Mouse (Mus musculus) megakaryocyte-erythroid progenitor cell, adult 5-6 weeks (primary cell): ENCODE data around the gene Xylb. TPM values are rescaled to one million over a fixed set of nuclear protein-coding genes. Genes with fewer than 3 reads are reported as not detected.
"Not testable (repeated sequence)": the region's sequence is repeated elsewhere in the genome, so short reads cannot be mapped to it uniquely, and the experiment has no call there.

Experiments used
- ATAC-seq: replicated peaks from 2 replicates; pipeline ENCODE4 v1.8.0; 2016; ENCODE audit warnings: mild to moderate bottlenecking, inconsistent platforms; ENCODE audit not compliant: severe bottlenecking, poor library complexity, low FRiP score, low TSS enrichment
- total RNA-seq, 2 experiments: library from RNA; stranded (forward) in 1 of 2; stranded (reverse) in 1 of 2; fragments of 200-1000, 215-1000 nt in 1 of 2; fragments of >200 nt in 1 of 2; fragmentation: Nextera tagmentation in 1 of 2; gene quantifications; 2 replicates each; pipeline ENCODE4 v1.2.3; 2014 to 2017

The Xylb gene
- total RNA-seq, 2 experiments from 2014 or later: 4.3 to 5.4 TPM

DNA sequence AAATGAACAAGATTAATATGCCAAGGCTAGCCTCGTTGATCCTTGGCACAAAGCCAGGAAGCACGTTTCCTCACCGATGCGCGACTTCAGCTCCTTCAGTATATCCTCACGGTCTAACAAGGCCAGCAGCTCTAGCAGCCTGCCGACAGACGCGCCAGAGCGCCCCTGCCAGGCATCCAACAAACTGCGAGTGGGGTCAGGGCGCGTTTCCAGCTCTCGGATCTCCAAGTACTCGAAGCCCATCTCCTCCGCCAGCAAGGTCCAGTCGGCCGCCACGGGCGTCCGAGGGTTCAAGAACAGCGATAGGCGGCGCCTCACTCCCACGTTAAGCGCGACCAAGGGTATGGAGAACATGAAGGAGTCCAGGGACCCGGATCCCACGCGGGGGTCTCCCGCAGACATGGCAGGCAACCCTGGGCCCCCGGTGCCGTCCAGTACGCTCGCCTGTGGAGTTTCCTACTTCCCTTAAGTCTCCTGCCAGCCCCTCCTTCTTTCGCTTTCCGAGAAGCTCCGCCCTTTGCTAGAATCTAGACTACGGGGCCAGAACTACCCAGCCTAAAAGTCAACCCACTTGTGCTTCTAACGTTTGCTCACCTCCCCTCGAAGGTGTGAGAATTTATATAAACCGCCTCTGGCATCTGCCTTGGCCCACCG is 17.5 kb upstream of the Xylb start, which contains the start of gene Acaa1a:
Gene Acaa1a, plus strand, starts transcription at position 119 of the 654 bp plus-strand sequence.
- ATAC-seq: peak; percentile 61

DNA sequence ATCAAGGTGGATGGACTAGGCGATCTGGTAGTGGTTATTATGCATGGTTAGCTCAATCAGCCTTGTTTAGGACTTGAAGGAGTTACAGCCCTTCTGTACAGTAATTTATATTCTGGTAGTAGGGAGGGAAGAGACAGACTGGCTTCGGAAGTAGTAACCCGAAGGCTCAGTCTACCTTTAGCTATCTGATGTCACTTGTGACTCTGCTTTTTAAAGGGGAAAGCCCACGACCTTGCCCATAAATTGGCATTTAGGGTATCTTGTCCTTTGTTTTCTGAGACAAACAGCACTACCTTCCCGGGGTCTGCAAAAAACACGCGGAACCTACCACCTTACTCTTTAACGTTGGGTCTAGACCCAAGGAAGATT is 17.0 kb upstream of the Xylb start:
- 0 out of 2 replicates have a peak, but pooled peaks have one; percentile 0 for ATAC-seq

DNA sequence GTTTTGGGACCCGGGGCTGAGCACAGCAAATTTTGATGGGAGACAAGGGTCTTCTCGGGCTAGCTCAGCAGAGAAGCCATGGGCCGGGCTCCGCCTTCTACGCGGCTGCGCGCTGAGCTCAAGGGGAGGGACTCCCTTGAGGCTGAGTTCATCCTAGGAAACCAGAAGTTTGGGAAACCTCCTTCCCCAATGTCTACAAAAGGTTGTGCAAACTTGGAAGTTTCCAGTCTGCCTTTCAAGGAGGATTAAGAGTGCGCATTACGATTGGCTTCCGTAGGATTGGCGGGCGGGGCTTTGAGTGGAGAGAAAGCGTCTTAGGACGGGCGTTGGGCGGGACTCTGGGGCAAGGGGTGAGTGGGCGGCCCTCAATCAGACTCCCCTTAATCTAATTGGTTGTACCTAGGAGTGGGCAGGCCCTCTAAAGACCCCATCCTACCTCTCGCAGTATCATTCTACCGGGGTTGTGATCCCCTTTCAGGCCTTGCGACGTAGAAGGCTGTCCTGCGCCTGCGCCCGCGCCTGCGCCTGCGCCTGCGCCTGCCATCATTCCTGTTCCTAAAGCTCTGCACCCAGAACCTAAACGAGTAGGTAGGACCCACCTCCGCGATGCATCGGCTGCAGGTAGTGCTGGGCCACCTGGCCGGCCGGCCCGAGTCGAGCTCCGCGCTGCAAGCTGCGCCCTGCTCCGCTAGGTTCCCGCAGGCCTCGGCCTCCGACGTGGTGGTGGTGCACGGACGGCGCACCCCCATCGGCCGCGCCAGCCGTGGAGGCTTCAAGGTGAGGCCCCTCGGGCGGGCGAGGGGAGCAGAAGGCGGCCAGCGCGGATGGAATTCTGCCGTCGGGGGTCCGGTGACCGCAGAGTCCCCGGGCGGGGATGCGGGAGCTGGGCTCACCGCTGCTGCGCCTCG is 16.0 kb upstream of the Xylb start, which contains the start of gene Myd88:
Gene Myd88, minus strand, starts transcription at position 503 of the 908 bp plus-strand sequence.
- peak; percentile 93 for ATAC-seq

DNA sequence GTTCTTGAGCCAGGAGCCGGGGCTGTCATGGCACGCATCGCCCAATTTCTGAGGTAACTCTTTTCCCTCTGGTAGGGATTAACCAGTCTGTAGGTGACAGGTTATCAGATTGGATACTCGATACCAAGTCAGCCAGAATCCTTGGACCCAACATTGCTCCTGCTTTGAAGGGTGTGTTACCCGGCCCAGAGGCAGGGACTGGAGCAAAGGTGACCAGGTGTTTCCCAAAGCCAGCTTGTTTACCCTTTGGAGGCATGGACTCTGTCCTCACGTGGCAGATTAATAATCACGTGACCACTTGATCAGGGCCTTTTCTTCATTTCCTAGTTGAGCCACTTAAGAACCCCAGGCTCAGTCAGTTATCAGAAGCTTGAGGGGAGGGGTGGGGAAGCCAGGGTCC is 14.5 kb upstream of the Xylb start:
- no peak for ATAC-seq

DNA sequence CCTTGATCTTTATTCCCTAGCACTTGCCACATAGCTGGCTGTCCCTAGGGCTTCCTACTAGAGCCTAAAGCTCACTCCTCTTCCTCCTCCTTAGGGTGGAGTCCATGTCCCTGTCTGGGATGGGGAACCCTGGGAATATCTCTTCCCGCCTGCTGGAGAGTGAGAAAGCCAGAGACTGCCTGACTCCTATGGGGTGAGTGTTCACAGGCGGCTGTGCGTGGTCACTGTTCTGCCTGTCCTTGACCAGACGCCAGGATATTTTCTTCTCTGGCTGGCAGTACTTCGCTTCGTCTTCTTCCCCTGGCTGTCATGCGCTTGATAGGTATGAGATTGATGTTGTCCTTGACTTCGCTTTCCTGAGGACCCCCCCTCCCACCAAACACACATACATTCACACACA is 10.8 kb upstream of the Xylb start:
- no peak for ATAC-seq

DNA sequence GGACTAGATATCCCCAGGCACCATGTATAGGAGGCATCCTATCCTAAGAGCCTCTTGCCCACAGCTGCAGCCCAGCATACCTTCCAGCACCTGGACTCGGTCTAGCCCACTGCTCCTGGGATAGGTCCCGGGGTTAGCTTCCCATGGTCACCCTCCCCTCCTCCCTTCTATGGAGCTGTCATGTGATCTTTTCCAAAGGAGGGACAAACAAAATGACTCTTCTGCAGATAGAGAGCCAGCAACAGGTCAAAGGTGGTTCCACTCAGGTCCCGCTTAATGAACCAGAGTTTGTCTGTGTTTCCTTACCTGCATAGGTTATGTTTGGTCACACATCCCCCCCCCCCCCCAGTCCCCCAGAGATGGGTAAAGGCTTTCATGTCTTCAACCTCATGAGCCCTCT is 6.7 kb upstream of the Xylb start:
- ATAC-seq: no peak

DNA sequence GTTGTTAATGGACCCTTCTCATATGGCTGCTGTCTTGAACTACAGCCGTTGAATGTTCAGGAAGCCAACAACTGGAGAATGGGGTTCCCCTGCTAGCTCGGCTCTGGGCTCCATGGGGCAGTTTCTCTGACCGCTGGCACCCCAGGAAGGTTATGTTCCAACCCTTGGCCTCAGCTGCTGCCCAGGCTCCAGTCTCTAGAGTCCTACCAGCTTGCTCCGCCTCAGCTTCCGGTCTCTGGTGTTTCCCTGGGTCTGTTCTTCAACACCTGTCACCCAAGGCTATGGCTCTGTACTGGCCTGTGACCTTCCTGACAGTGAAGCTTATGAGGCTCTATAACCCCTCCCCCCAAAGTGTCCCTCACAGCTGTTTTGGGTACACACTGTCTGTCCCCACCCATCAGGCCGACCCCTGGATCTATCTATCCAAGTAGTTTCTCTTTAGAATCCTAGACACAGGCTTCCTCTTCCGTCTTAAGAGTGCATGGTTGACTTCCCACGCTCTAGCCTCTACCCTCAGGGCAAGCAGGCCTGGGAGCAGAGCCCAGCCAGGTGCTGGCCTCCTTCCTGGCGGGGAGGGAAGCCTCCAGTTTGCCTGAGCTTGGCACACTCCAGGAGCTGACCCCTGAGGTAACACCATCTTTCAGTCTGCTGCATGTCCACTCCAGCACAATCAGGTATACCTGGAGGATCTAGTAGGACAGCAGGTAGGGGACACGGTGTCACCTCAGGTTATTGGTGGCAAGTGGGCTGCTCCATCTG is 6.1 kb upstream of the Xylb start:
- no peak for ATAC-seq

DNA sequence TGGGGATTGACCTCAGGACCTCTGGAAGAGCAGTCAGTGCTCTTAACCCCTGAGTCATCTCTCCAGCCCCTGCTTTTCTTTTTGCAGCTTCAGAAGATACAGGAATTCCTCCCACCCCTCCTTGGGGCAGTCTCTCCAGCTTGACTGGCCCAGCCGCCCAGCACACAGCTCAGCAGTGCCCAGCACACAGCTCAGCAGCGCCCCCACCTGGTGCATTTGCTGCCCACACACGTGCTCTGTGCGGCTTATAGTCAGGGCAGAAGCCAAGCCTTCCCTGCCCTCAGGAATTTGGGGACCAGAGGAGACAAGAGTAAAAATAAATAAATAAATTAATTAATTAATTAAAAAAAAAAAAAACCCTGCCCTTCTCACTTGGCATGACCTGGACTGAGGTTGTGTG is 5.1 kb upstream of the Xylb start:
- peak; percentile 87 for ATAC-seq

DNA sequence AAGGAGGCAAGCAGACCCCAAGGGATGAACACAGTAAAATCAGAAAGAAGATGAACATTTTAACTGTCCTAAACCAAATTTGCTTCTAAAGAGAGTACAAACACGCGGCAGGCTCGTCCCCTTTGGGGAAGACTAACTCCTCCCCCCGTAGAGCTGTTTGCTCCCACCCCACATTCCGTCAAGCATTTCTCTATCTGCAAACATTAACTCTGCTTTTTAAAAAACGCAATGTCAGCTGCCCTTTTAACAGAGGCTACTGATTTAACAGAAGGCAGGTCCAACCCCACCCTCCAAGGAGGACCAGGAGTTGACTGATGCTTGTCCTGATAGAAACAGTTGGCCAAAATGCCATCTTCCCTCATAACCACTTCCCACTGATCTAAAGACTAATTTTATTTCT is 3.3 kb upstream of the Xylb start:
- ATAC-seq: no peak

DNA sequence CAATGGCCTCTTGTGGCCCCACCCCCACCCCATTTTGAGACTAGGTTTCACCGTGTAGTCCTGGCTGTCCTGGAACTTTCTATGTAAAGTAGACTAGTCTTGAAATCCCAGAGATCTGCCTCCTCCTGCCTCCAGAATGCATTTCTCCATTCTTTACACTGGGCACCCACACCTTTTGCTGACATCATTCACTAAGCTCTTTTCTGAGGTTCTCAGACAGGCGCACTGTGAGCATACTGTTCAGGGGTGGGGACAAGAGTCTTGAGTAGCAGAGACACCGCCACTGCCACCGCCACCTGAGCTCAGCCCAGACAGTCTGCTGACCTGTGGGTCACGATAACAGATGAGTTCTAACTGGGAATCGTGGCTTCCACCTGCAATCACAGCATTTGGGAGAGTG is 1.2 kb upstream of the Xylb start:
- no peak for ATAC-seq

DNA sequence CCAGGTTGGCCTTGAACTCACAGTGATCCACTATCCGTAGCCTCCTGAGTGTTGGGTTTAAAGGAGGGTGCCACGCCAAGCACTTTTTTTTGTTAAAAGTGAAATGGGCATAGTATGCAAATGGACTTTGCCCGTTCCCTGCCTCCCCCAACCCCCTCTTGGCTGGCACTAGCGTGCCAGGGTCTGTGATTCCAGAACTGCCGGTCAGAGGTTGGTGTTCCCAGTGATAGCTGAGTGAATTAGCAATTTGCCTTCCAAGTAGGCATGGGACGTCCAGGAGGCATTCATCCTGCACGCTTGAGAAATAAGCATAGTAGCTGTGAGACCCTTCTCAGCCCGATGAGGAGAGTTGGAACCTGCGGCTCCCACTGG is 863 bp downstream of the Xylb start:
- no peak for ATAC-seq

DNA sequence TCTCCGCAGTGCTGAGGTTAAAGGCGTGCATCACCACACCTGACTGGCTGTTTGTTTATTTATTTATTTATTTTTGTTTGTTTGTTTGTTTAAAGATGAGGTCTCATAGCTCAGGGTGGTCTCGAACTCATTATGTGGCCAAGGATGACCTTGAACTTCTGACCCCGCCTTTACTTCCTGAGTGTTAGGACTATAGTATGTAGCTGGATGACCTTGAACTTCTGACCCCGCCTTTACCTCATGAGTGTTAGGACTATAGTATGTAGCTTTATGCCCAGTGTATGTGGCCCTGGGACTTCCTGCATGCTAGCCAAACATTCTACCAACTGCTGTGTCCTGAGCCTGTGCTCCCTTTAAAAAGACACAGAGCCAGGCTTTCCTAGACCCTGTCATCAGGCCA is 4.2 kb downstream of the Xylb start:
- ATAC-seq: no peak

DNA sequence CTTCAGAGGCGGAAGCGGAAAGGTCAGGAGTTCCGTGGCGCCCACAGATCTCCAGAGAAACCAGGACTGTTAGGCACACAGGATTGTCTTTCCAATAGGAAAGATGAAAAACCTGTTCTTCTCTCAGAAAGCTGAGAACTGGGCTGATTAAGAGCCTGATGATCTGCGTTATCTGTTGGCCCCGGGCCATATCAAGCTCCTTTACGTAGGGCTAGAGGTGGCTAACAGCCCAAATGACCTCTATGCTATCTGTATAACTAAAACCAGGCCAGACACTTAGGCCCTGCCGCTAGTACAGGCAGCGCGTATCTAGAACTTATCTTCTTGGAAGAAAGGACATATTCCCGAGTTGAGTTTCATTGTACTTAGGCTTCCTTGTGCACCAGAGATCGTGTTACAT is 6.0 kb downstream of the Xylb start:
- ATAC-seq: no peak

DNA sequence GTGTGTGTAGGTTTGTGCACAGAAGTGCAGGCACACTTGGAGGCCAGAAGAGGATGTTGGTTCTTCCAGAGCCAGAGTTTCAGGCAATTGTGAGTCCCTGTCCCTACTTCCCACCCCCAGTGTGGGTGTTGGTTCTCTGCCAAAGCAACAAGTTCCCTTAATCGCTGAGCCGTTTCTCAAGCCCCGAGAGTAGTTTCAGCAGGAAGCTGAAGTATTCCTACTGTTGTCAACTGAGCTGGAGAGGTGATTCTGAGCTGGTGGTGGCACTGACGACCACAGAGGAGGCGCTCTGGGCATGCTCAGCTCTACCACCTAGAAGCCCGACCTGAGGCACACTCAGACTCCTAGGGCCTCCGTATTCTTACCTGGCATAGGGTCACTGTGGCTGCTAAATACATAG is 8.1 kb downstream of the Xylb start, which contains the start of gene Slc22a14:
Gene Slc22a14, minus strand, starts transcription at position 270 of the 400 bp plus-strand sequence.
- ATAC-seq: no peak

DNA sequence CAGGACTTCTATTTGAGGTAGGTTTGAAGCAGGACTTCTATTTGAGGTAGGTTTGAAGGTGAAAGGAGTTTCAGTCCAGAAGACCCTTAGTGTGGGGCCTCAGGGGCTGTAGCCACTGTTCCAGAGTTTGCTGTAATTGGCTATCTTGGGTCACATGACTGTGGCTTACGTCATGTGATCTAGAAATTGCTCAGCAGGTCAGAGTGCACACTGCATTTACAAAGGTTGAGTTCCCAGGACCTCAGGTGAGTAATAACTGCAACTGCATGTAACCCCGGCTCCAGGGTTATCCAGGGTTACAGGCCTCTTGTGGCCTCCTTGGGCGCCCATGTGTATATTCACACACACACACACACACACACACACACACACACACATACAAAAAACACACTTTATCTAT is 11.2 kb downstream of the Xylb start:
- no peak for ATAC-seq

DNA sequence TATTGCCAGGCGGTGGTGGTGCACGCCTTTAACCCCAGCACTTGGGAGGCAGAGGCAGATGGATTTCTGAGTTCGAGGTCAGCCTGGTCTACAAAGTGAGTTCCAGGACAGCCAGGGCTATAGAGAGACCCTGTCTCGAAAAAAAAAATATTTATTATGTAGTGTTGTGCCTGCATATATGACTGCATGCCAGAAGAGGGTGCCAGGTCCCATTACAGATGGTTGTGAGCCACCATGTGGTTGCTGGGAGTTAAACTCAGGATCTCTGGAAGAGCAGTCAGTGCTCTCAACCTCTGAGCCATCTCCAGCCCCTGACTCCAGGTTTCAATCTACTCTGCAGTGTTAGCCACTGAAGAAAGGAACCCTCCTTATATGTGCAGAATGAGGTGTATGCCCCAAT is 13.6 kb downstream of the Xylb start:
- ATAC-seq: not testable (repeated sequence)

DNA sequence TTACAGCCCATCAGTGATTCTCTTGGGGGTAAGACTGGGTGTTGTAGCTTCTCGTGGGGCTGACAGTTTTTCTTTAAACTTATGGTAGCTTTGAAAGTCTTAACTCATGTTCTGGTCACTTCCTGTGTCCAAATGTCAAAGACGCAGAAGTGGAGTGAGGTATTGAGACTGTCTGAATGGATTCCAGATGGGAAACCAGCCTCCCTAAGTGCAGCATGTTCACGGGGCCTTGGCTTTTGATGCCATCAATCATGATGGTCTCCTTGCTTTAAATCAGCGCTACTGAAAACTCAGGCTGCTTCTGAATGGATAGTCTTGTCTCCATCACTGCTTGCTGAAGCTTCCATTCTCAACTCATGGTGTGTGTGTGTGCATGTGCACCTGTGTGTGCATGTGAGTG is 14.1 kb downstream of the Xylb start:
- no peak for ATAC-seq

DNA sequence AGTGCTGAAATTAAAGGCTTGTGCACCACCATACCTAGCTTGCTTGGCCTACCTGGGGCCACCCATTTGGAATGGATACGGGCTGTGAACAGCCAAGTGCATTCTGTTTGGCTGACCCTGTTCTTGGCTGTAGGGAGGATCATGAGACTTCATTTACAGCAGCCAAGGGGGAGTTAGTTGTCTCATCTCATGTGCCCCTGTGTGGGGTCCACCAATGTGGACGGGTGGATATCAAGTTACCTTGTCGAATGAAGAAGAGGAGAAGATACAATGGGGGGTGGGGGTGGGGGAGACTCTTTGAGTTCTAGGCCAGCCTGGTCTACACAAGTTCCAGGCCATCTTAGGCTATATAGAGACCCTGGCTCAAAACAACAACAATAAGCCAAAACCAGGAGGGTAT is 17.8 kb downstream of the Xylb start:
- ATAC-seq: no peak

DNA sequence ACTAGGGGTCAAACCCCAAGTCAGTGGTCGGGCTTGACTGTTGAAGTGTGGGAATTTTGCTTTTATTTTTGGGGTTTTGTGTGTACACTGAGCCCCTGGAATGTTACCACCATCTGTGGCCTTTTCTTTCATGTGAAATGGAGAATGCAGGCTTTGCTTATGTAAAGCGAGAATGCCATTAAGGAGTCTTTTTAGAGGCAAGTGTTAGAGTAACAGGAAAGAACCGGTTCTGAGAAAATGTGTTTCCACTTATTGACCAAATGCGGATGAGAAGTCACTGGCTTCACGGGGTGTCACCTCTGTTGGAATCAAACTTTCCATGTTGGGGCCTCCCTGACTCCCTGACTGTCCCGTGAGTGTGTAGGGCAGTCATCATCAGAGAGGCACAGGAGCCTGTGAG is 18.4 kb downstream of the Xylb start:
- no peak for ATAC-seq

DNA sequence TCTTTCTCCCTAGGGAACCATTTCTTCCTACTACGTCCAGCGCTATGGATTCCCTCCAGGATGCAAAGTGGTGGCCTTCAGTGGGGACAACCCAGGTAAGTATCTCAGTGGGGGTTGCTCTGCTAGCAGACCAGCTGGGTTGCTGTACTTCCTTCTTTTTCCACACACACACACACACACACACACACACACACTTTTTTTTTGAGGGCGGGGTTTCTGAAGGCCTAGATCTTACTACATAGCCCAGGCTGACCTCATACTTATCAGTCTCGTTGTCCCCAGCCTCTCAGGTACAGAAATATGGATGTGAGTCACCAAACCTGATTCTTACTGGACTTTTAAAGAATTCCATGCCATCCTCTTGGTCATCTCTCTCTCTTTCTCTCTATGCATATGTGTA is 21.1 kb downstream of the Xylb start:
- ATAC-seq: no peak
